Mouse (Mus musculus): Measurements from ENCODE around the gene Dcxr.
"Not testable (repeated sequence)": the region's sequence is repeated elsewhere in the genome, so short reads cannot be mapped to it uniquely, and the experiment has no call there.

- TF ChIP-seq ZNF384 (IDR thresholded peaks at IDR 0.05; ENCODE audit: low read depth, low read length); POLR2A (IDR thresholded peaks at IDR 0.05; ENCODE audit: control insufficient read depth in 1 of 2, insufficient read depth in 1 of 2, low read depth in 1 of 2, low read length in 2 of 2, poor library complexity in 1 of 2); USF2 (IDR thresholded peaks at IDR 0.05; ENCODE audit: borderline replicate concordance in 1 of 2, insufficient read depth in 1 of 2, low read depth in 1 of 2, low read length in 2 of 2): not testable (repeated sequence)
These were observed 39.9 kb upstream of the Dcxr start for GRCm38 (mm10) chr11:120767023-120767422.

All from MEL (cell line).